Mouse (Mus musculus): ENCODE data around the gene Fermt3.

Gene Fermt3

GRCm38 (mm10) chr19:7039088-7039720 is 19.9 kb upstream of the Fermt3 start:
- DNase-seq, result peak; percentile 60 to 71

DNA sequence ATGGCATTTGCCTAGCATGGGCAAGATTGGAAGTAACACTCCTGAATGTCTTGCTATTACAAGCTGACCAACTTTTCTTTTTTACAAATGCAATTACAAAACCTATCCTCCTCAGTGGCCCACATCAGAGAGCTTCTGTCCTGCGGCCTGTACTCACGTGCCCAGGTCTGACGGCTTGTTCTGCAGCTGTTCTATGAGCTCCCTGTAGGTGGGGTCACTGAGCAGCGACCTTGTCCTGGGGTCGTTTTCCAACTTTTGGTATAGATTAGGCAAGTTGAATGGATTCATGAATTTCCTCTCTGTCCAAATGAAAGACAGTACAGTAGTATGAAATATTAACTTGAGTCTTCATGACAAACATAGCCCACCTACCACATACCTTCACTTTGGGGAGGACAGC is 14.7 kb upstream of the Fermt3 start:
- no peak for DNase-seq

GRCm38 (mm10) chr19:7029531-7029930 is 10.3 kb upstream of the Fermt3 start:
- DNase-seq, result no peak

- peak; percentile 64 to 66 for DNase-seq
These were observed 964 bp upstream of the Fermt3 start for GRCm38 (mm10) chr19:7020224-7020641.

- no peak for DNase-seq
These were observed 723 bp downstream of the Fermt3 start for GRCm38 (mm10) chr19:7018546-7018945.

- DNase-seq, result no peak
These were observed 1.5 kb downstream of the Fermt3 start for GRCm38 (mm10) chr19:7017541-7018457.

GRCm38 (mm10) chr19:7014481-7015135 is 4.7 kb downstream of the Fermt3 start:
- DNase-seq, result no peak

GRCm38 (mm10) chr19:7013984-7014383 is 5.3 kb downstream of the Fermt3 start:
- DNase-seq, result no peak

- no peak for DNase-seq
These were observed 6.8 kb downstream of the Fermt3 start for GRCm38 (mm10) chr19:7012426-7012825.

DNA sequence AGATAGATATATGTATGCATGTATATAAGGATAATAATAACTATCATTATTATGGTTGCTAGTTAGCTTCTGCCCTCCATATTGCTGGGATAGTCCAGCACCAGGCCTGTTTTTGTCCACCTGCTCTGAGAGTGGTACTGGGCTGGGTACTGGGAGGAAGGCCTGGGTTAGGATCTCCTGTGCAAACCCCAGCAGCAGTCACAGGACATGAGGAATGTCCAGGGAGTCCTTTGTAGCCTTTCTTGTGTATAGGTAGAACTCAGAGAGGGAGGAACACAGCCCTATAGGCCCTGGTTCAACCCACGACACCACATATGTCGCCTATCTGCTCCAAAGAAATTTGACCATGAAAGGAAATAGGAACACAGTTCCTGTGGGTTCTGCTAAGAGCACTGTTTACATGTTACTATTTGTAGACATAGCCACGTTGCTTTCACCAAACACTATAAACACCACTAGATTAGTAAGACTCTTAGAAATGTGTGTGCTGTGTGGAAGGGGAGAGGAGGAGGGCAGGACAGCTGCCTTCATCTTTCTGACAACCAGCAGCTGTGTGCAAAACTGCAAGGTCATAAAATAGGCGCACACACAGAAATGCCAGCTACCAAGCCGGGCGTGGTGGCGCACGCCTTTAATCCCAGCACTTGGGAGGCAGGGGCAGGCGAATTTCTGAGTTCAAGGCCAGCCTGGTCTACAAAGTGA is 12.2 kb downstream of the Fermt3 start:
- DNase-seq, result no peak

DNA sequence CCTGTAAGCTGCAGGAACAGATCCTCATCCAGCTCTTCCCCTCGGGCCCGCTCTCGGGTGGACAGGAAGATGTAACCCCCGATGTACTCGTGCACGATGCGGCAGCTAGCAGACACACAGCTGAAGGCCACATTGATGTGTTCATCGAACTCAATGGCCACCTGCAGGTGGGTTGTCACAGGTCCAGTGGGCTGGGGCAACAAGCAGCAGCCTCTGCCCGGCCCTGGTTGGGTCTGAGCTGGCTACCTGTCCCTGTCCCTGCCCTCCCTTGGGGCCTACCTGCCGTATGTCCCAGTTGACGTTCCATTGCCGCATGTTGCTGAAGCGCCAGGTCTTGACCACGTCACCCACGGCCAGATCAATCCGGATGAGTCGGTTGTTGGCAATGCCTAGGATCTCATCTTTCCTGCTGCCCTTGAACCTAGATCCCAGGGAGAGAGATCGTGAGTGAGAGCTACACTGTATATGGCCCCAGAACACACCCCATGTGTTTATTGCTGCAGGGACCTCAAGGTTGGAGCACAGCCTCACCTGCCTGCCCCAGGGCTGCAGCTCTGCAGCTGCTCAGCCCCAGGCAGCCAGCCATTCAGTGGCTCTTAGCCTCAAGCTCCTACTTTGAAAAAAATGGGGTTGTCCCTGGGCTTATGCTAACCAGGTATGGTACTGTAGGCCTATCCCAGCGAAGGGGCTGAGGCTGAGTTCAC is 19.8 kb downstream of the Fermt3 start:
- no peak for DNase-seq

- DNase-seq, result no peak
These were observed 21.5 kb downstream of the Fermt3 start for GRCm38 (mm10) chr19:6997721-6998290.

- DNase-seq, result peak; percentile 88 to 94
These were observed 23.3 kb downstream of the Fermt3 start, which contains the start of the genes Nudt22 and Trpt1 for GRCm38 (mm10) chr19:6996006-6996405. TSS of gene Nudt22 (minus strand) at chr19:6996117. TSS of gene Trpt1 (plus strand) at chr19:6996131.

- DNase-seq, result peak; percentile 63 to 67
These were observed 23.8 kb downstream of the Fermt3 start for GRCm38 (mm10) chr19:6995255-6995991.

DNA sequence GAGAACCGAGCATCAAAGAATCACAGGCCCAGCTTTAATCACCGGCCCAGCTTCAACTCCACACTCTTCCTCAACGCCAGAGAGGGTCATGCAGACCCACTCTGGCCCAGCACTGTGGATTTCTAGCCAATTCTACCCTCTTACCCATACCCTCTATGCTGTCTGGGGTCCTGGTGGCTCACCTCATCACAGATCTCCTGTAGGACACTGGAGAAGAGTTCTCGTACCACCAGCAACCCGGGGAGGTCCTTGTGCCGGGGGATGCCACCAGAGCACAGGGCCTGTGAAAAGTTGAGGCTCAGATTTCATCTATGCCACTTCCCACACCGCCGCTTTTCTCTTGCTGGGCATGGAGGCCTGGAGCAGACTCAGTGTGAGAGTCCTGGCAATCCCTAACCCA is 24.8 kb downstream of the Fermt3 start:
- peak in 1 of 2 experiments; percentile 13 for DNase-seq

DNA sequence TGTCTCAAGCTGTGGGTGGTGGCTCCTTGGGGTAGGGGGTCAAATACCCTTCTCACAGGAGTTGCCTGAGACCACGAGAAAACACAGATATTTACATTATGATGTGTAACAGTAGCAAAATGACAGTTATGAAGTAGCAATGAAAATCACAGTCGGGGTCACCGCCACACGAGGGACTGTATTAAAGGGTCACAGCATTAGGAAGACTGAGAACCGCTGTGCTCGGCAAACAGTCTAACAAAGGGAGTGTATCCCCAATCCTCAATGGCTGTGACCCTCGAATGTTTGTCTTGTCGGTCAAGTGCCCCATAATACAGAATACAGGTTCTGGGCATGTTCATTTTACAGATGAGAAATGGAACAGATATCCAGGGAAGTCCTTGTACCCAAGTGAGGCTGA is 25.3 kb downstream of the Fermt3 start:
- peak in 1 of 2 experiments; percentile 10 for DNase-seq

GRCm38 (mm10) chr19:6993011-6993770 is 26.1 kb downstream of the Fermt3 start:
- DNase-seq, result no peak

DNA sequence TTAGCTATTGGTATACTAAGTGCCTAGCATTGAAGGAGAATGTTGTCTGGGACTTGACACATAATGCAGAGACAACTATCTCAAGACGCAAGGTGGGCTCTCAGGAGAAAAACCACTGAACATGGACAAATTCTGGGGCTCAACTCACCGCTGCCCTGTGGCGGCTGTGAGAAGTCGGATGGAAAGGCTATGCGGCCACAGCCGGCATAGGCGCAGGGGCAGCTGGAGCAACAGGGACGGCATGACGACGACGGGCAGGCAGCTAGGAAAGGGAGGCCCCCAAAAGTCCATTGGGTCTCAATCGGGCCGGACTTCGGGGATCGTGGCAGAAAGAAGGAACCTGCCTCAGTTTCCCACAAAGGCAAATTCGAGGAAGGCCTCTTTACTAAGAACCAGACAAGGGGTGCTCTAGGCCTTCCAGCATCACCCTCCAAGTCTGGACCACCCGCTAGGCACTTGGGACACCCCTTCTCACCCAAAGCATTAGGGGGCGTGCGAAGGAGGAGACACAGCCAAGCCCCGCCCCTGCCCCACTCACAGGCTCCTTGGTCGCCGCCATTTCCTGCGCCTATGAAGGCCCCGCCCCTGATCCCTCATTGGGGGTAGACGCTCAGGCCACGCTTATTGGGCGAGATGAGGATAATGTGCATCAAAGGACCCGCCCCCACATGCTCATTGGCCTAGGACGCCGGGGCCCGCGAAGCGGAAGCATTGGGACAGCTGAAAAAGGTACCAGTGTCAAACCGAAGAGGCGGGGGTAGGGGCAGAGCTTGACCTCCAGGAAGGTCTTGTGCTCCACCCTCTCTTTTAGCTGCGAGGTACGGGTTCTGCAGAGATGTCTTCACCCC is 27.0 kb downstream of the Fermt3 start, which contains the start of gene Dnajc4:
Dnajc4 (minus strand) TSS at position 562 of the 848 bp plus-strand sequence.
- peak; percentile 94 to 98 for DNase-seq

DNA sequence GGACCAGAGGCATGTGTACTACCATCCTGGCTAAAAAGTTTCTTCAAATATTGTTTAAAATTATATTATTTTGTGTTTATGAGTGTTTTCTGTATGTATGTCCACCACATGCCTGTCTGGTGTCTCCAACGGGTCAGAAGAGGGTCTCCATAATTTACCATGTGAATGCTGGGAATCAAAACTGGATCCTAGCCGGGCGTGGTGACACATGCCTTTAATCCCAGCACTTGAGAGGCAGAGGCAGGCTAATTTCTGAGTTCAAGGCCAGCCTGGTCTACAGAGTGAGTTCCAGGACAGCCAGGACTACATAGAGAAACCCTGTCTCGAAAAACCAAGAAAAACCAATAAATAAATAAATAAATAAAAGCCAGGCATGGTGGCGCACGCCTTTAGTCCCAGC is 28.1 kb downstream of the Fermt3 start:
- peak in 1 of 2 experiments; percentile 9 for DNase-seq

All from cerebellum, adult 18-20 months (tissue).